Mouse (Mus musculus) neural tube, embryonic 12.5 days (tissue): ENCODE measurements around the gene Gm13420. TPM values are rescaled to one million over a fixed set of nuclear protein-coding genes. Genes with fewer than 3 reads are reported as not detected.
"Not testable (repeated sequence)": the region's sequence is repeated elsewhere in the genome, so short reads cannot be mapped to it uniquely, and the experiment has no call there.

ENCODE experiments used
- ATAC-seq: fragments of 200-750 bp; cut with Nextera tagmentation; 2 replicates; pipeline ENCODE4 v1.8.0; 2017; ENCODE audit warnings: low read depth, mild to moderate bottlenecking, moderate TSS enrichment, moderate library complexity; ENCODE audit not compliant: low FRiP score
- H3K27ac ChIP-seq: fragments of 300-500 bp; sonication (generic); 2 replicates; pipeline ENCODE4 v1.5.1; 2016
- H3K27me3 ChIP-seq: fragments of 300-500 bp; sonication (generic); replicated peaks from 2 replicates; pipeline ENCODE4 v1.6.1; 2016; ENCODE audit warnings: mild to moderate bottlenecking
- H3K36me3 ChIP-seq: fragments of 300-500 bp; sonication (generic); 2 replicates; pipeline ENCODE4 v1.6.1; 2016; ENCODE audit warnings: mild to moderate bottlenecking
- H3K4me1 ChIP-seq: fragments of 300-500 bp; sonication (generic); 2 replicates; pipeline ENCODE4 v1.6.1; 2016
- H3K4me2 ChIP-seq: fragments of 300-500 bp; sonication (generic); replicated peaks from 2 replicates; pipeline ENCODE4 v1.6.1; 2016; ENCODE audit warnings: mild to moderate bottlenecking
- H3K4me3 ChIP-seq: fragments of 300-500 bp; sonication (generic); 2 replicates; pipeline ENCODE4 v1.5.1; 2016
- H3K9ac ChIP-seq: fragments of 300-500 bp; sonication (generic); 2 replicates; pipeline ENCODE4 v1.6.1; 2016; ENCODE audit warnings: mild to moderate bottlenecking
- H3K9me3 ChIP-seq: fragments of 300-500 bp; sonication (generic); 2 replicates; pipeline ENCODE4 v1.6.1; 2016; ENCODE audit warnings: mild to moderate bottlenecking
- WGBS: fragments of 180-500 bp; shearing (Covaris S2); methylation state at CpG from one replicate; pipeline ENCODE4 v1.1.7; 2016; 5-methylcytosine and 5-hydroxymethylcytosine counted together
- polyA plus RNA-seq: library from polyadenylated mRNA; unstranded; fragments of >200 nt; fragmentation: Nextera tagmentation; extraction: Ambion mirVana; gene quantifications from 2 replicates; pipeline ENCODE4 v1.2.1, GENCODE M21; 2016

Gm13420 gene
- polyA plus RNA-seq = not detected in 2 replicates

GRCm38 (mm10) chr2:29751497-29751896 is at the start of gene Gm13420:
TSS of gene Gm13420 (minus strand) at chr2:29751685.
- no peak within 1 kb of the TSS for H3K4me3 ChIP-seq
- no peak for ATAC-seq
- no peaks in the 10 kb centered on the region for H3K9me3 ChIP-seq
- H3K27ac ChIP-seq = no peak within 1 kb of the TSS
- H3K36me3 ChIP-seq = no peaks in the 10 kb centered on the region
- 0 out of 2 replicates have a peak within 1 kb of the TSS, but pooled peaks have one; percentile 29 for H3K9ac ChIP-seq
- H3K4me2 ChIP-seq = peak within 1 kb of the TSS; percentile 43
- 4% methylated on average over 28 of the region's 28 CpGs for WGBS
- H3K27me3 ChIP-seq = peaks cover 57% of the 10 kb centered on the region
- peaks cover 21% of the 10 kb centered on the region for H3K4me1 ChIP-seq

GRCm38 (mm10) chr2:29792772-29793487 is 41.4 kb upstream of the Gm13420 start:
- no peak overlapping the region for H3K9ac ChIP-seq
- H3K36me3 ChIP-seq = peaks cover 53% of the 10 kb centered on the region
- no peaks in the 10 kb centered on the region for H3K9me3 ChIP-seq
- no peak overlapping the region for H3K4me3 ChIP-seq
- 98% methylated on average over 2 of the region's 2 CpGs for WGBS
- H3K27me3 ChIP-seq = no peaks in the 10 kb centered on the region
- no peak overlapping the region for H3K4me2 ChIP-seq
- no peak overlapping the region for H3K27ac ChIP-seq
- H3K4me1 ChIP-seq = peaks cover 10% of the 10 kb centered on the region; the same call in 1 of the 2 replicates
- no peak for ATAC-seq

- peak within 1 kb of the TSS; percentile 78 for H3K4me2 ChIP-seq
- H3K27ac ChIP-seq = no peak within 1 kb of the TSS
- peaks cover 57% of the 10 kb centered on the region for H3K36me3 ChIP-seq
- H3K9me3 ChIP-seq = no peaks in the 10 kb centered on the region
- peak within 1 kb of the TSS; percentile 60 for H3K4me3 ChIP-seq
- under 1% methylated on average over 45 of the region's 45 CpGs for WGBS
- peak; percentile 90 for ATAC-seq
- peak within 1 kb of the TSS; percentile 71 for H3K9ac ChIP-seq
- no peaks in the 10 kb centered on the region for H3K27me3 ChIP-seq
- H3K4me1 ChIP-seq = peaks cover 15% of the 10 kb centered on the region
Observed at GRCm38 (mm10) chr2:29787937-29788681, 36.6 kb upstream of the Gm13420 start, which contains the start of gene Trub2. TSS of gene Trub2 (minus strand) at chr2:29788502.

- Histone ChIP-seq H3K9ac (peak within 1 kb of the TSS; percentile 71), H3K27me3 (no peaks in the 10 kb centered on the region), H3K4me2 (peak within 1 kb of the TSS; percentile 78), H3K36me3 (peaks cover 59% of the 10 kb centered on the region), H3K4me3 (peak within 1 kb of the TSS; percentile 60), H3K9me3 (no peaks in the 10 kb centered on the region), H3K27ac (no peak within 1 kb of the TSS), H3K4me1 (peaks cover 15% of the 10 kb centered on the region)
- 1% methylated on average over 31 of the region's 31 CpGs for WGBS
- peak; percentile 90 for ATAC-seq
Observed at GRCm38 (mm10) chr2:29787104-29787917, 35.8 kb upstream of the Gm13420 start, which contains the start of gene Coq4. TSS of gene Coq4 (plus strand) at chr2:29787493.

- Histone ChIP-seq H3K9ac (no peak overlapping the region), H3K9me3 (no peaks in the 10 kb centered on the region), H3K4me3 (no peak overlapping the region), H3K4me1 (peaks cover 15% of the 10 kb centered on the region), H3K4me2 (no peak overlapping the region), H3K27ac (no peak overlapping the region), H3K27me3 (no peaks in the 10 kb centered on the region), H3K36me3 (peaks cover 66% of the 10 kb centered on the region)
- 59% methylated on average over 4 of the region's 4 CpGs for WGBS
- no peak for ATAC-seq
Observed at GRCm38 (mm10) chr2:29784290-29784689, 32.8 kb upstream of the Gm13420 start.

GRCm38 (mm10) chr2:29781256-29781655 is 29.8 kb upstream of the Gm13420 start:
- H3K9me3 ChIP-seq, H3K27ac ChIP-seq, H3K4me1 ChIP-seq, H3K9ac ChIP-seq, H3K4me2 ChIP-seq, H3K4me3 ChIP-seq, ATAC-seq, H3K27me3 ChIP-seq: not testable (repeated sequence)
- H3K36me3 ChIP-seq = peaks cover 93% of the 10 kb centered on the region
- 96% methylated on average over 2 of the region's 2 CpGs for WGBS

GRCm38 (mm10) chr2:29773323-29773722 is 21.8 kb upstream of the Gm13420 start:
- 97% methylated on average over 4 of the region's 4 CpGs for WGBS
- H3K9ac ChIP-seq = no peak overlapping the region
- ATAC-seq = no peak
- H3K36me3 ChIP-seq = peaks cover 39% of the 10 kb centered on the region
- no peaks in the 10 kb centered on the region for H3K9me3 ChIP-seq
- no peak overlapping the region for H3K4me2 ChIP-seq
- H3K27ac ChIP-seq = no peak overlapping the region
- no peak overlapping the region for H3K4me3 ChIP-seq
- no peaks in the 10 kb centered on the region for H3K27me3 ChIP-seq
- H3K4me1 ChIP-seq = no peaks in the 10 kb centered on the region

GRCm38 (mm10) chr2:29771611-29772461 is 20.4 kb upstream of the Gm13420 start:
- Histone ChIP-seq H3K4me2 (no peak overlapping the region), H3K27ac (no peak overlapping the region), H3K36me3 (peaks cover 24% of the 10 kb centered on the region), H3K9ac (no peak overlapping the region), H3K9me3 (no peaks in the 10 kb centered on the region), H3K4me1 (no peaks in the 10 kb centered on the region), H3K4me3 (no peak overlapping the region), H3K27me3 (no peaks in the 10 kb centered on the region)
- 88% methylated on average over 8 of the region's 8 CpGs for whole genome bisulfite sequencing
- ATAC-seq = no peak

GRCm38 (mm10) chr2:29770162-29770561 is 18.7 kb upstream of the Gm13420 start:
- Histone ChIP-seq H3K4me2 (no peak overlapping the region), H3K27ac (no peak overlapping the region), H3K9ac (no peak overlapping the region), H3K4me1 (no peaks in the 10 kb centered on the region), H3K27me3 (no peaks in the 10 kb centered on the region), H3K9me3 (no peaks in the 10 kb centered on the region), H3K36me3 (peaks cover 12% of the 10 kb centered on the region), H3K4me3 (no peak overlapping the region)
- ATAC-seq = no peak

GRCm38 (mm10) chr2:29768901-29769300 is 17.4 kb upstream of the Gm13420 start:
- no peak for ATAC-seq
- Histone ChIP-seq H3K4me3 (no peak overlapping the region), H3K36me3 (peaks cover 9% of the 10 kb centered on the region), H3K4me2 (no peak overlapping the region), H3K9me3 (no peaks in the 10 kb centered on the region), H3K4me1 (no peaks in the 10 kb centered on the region), H3K27ac (no peak overlapping the region), H3K9ac (no peak overlapping the region), H3K27me3 (no peaks in the 10 kb centered on the region)
- 72% methylated on average over 9 of the region's 9 CpGs for WGBS

- Histone ChIP-seq H3K4me1 (no peaks in the 10 kb centered on the region), H3K4me2 (no peak overlapping the region), H3K27ac (no peak overlapping the region), H3K36me3 (peaks cover 4% of the 10 kb centered on the region), H3K9ac (no peak overlapping the region), H3K27me3 (no peaks in the 10 kb centered on the region), H3K4me3 (no peak overlapping the region), H3K9me3 (no peaks in the 10 kb centered on the region)
- 71% methylated on average over 11 of the region's 11 CpGs for WGBS
- ATAC-seq = no peak
Observed at GRCm38 (mm10) chr2:29767976-29768709, 16.7 kb upstream of the Gm13420 start.
